Mouse (Mus musculus) forebrain, embryonic 16.5 days (tissue): ENCODE results near the gene Hsd17b14. TPM values are rescaled to one million over a fixed set of nuclear protein-coding genes. Genes with fewer than 3 reads are reported as not detected.

Experiments used
- ATAC-seq: fragments of 200-750 bp; cut with Nextera tagmentation; 2 replicates; pipeline ENCODE4 v1.8.0; 2017; ENCODE audit warnings: mild to moderate bottlenecking, moderate library complexity
- H3K27ac ChIP-seq: fragments of 300-500 bp; sonication (generic); 2 replicates; pipeline ENCODE4 v1.5.1; 2014; ENCODE audit warnings: low read length, control low read depth
- H3K27me3 ChIP-seq: fragments of 300-500 bp; sonication (generic); replicated peaks from 2 replicates; pipeline ENCODE4 v1.6.1; 2014; ENCODE audit warnings: low read length; ENCODE audit not compliant: control insufficient read depth, insufficient read depth
- H3K36me3 ChIP-seq: fragments of 300-500 bp; sonication (generic); 2 replicates; pipeline ENCODE4 v1.6.1; 2014; ENCODE audit not compliant: control insufficient read depth, insufficient read depth
- H3K4me1 ChIP-seq: fragments of 300-500 bp; sonication (generic); replicated peaks from 2 replicates; pipeline ENCODE4 v1.6.1; 2014; ENCODE audit warnings: low read length; ENCODE audit not compliant: control insufficient read depth, insufficient read depth
- H3K4me2 ChIP-seq: fragments of 300-500 bp; sonication (generic); 2 replicates; pipeline ENCODE4 v1.6.1; 2014; ENCODE audit warnings: mild to moderate bottlenecking, low read length, control low read depth
- H3K4me3 ChIP-seq: fragments of 300-500 bp; sonication (generic); replicated peaks from 2 replicates; pipeline ENCODE4 v1.5.1; 2014; ENCODE audit warnings: mild to moderate bottlenecking, low read length, control low read depth
- H3K9ac ChIP-seq: fragments of 300-500 bp; sonication (generic); replicated peaks from 2 replicates; pipeline ENCODE4 v1.6.1; 2014; ENCODE audit warnings: low read depth, low read length, control low read depth
- H3K9me3 ChIP-seq: fragments of 300-500 bp; sonication (generic); 2 replicates; pipeline ENCODE4 v1.6.1; 2016; ENCODE audit warnings: low read length; ENCODE audit not compliant: control insufficient read depth
- WGBS: fragments of 180-500 bp; shearing (Covaris S2); extraction: QIAGEN DNeasy Blood & Tissue Kit; methylation state at CpG from one replicate; pipeline ENCODE4 v1.1.7; 2014; 5-methylcytosine and 5-hydroxymethylcytosine counted together
- polyA plus RNA-seq: library from polyadenylated mRNA; unstranded; fragments of >200 nt; fragmentation: Nextera tagmentation; extraction: Ambion mirVana; gene quantifications from 2 replicates; pipeline ENCODE4 v1.2.1, GENCODE M21; 2015

Hsd17b14 gene
- polyA plus RNA-seq, 1 experiment from 2014 or later: not detected

- Histone ChIP-seq H3K9ac (no peak overlapping the region), H3K27me3 (no peaks in the 10 kb centered on the region)
- ATAC-seq: no peak
These were observed 10.2 kb upstream of the Hsd17b14 start for GRCm38 (mm10) chr7:45544525-45544924.

GRCm38 (mm10) chr7:45549641-45550436 lies 4.9 kb upstream of the Hsd17b14 start:
- no peak for ATAC-seq
- H3K36me3 ChIP-seq: no peaks in the 10 kb centered on the region
- no peak overlapping the region for H3K9ac ChIP-seq
- H3K9me3 ChIP-seq: no peaks in the 10 kb centered on the region
- H3K4me2 ChIP-seq: no peak overlapping the region
- no peak overlapping the region for H3K4me3 ChIP-seq
- whole genome bisulfite sequencing: 88% methylated on average over 16 of the region's 16 CpGs
- no peaks in the 10 kb centered on the region for H3K27me3 ChIP-seq
- H3K27ac ChIP-seq: no peak overlapping the region
- no peaks in the 10 kb centered on the region for H3K4me1 ChIP-seq

More at GRCm38 (mm10) chr7:45544525-45544924, 10.2 kb upstream of the Hsd17b14 start:
- no peaks in the 10 kb centered on the region for H3K36me3 ChIP-seq
- no peak overlapping the region for H3K27ac ChIP-seq
- WGBS: 88% methylated on average over 1 of the region's 1 CpGs
- no peak overlapping the region for H3K4me2 ChIP-seq
- H3K9me3 ChIP-seq: no peaks in the 10 kb centered on the region
- H3K4me3 ChIP-seq: no peak overlapping the region
- no peaks in the 10 kb centered on the region for H3K4me1 ChIP-seq

- Histone ChIP-seq H3K27ac (no peak overlapping the region), H3K4me3 (no peak overlapping the region), H3K9ac (no peak overlapping the region), H3K36me3 (no peaks in the 10 kb centered on the region), H3K4me2 (no peak overlapping the region), H3K9me3 (no peaks in the 10 kb centered on the region), H3K4me1 (no peaks in the 10 kb centered on the region), H3K27me3 (no peaks in the 10 kb centered on the region)
- no peak for ATAC-seq
- 80% methylated on average over 11 of the region's 11 CpGs for WGBS
These were observed 3.7 kb upstream of the Hsd17b14 start for GRCm38 (mm10) chr7:45550821-45551511.

- 85% methylated on average over 8 of the region's 8 CpGs for WGBS
- no peak for ATAC-seq
- Histone ChIP-seq H3K36me3 (no peaks in the 10 kb centered on the region), H3K4me1 (no peaks in the 10 kb centered on the region), H3K27me3 (no peaks in the 10 kb centered on the region), H3K9me3 (no peaks in the 10 kb centered on the region), H3K4me3 (no peak overlapping the region), H3K27ac (no peak overlapping the region), H3K9ac (no peak overlapping the region), H3K4me2 (no peak overlapping the region)
These were observed 3.2 kb upstream of the Hsd17b14 start for GRCm38 (mm10) chr7:45551512-45551883.

GRCm38 (mm10) chr7:45553519-45553918 lies 1.2 kb upstream of the Hsd17b14 start:
- Histone ChIP-seq H3K27ac (no peak overlapping the region), H3K9me3 (no peaks in the 10 kb centered on the region), H3K4me3 (no peak overlapping the region), H3K4me2 (no peak overlapping the region), H3K36me3 (no peaks in the 10 kb centered on the region), H3K4me1 (no peaks in the 10 kb centered on the region), H3K27me3 (no peaks in the 10 kb centered on the region), H3K9ac (no peak overlapping the region)
- WGBS: 68% methylated on average over 8 of the region's 8 CpGs
- ATAC-seq: no peak

GRCm38 (mm10) chr7:45553990-45554389 lies 703 bp upstream of the Hsd17b14 start:
- no peak for ATAC-seq
- Histone ChIP-seq H3K4me3 (no peak overlapping the region), H3K9me3 (no peaks in the 10 kb centered on the region), H3K36me3 (no peaks in the 10 kb centered on the region), H3K4me1 (no peaks in the 10 kb centered on the region), H3K27me3 (no peaks in the 10 kb centered on the region), H3K9ac (no peak overlapping the region), H3K27ac (no peak overlapping the region), H3K4me2 (no peak overlapping the region)
- 98% methylated on average over 2 of the region's 2 CpGs for WGBS

GRCm38 (mm10) chr7:45555787-45556186 lies 1.1 kb downstream of the Hsd17b14 start:
- H3K27me3 ChIP-seq: no peaks in the 10 kb centered on the region
- 29% methylated on average over 8 of the region's 8 CpGs for WGBS
- H3K36me3 ChIP-seq: no peaks in the 10 kb centered on the region
- ATAC-seq: no peak
- H3K4me3 ChIP-seq: no peak overlapping the region
- H3K27ac ChIP-seq: no peak overlapping the region
- H3K4me2 ChIP-seq: no peak overlapping the region
- H3K4me1 ChIP-seq: no peaks in the 10 kb centered on the region
- no peak overlapping the region for H3K9ac ChIP-seq
- H3K9me3 ChIP-seq: no peaks in the 10 kb centered on the region

GRCm38 (mm10) chr7:45558907-45559306 lies 4.2 kb downstream of the Hsd17b14 start:
- H3K27ac ChIP-seq: no peak overlapping the region
- no peak overlapping the region for H3K9ac ChIP-seq
- no peak overlapping the region for H3K4me3 ChIP-seq
- no peaks in the 10 kb centered on the region for H3K4me1 ChIP-seq
- no peak for ATAC-seq
- no peak overlapping the region for H3K4me2 ChIP-seq
- no peaks in the 10 kb centered on the region for H3K27me3 ChIP-seq
- 57% methylated on average over 6 of the region's 6 CpGs for WGBS
- H3K9me3 ChIP-seq: no peaks in the 10 kb centered on the region
- no peaks in the 10 kb centered on the region for H3K36me3 ChIP-seq

- WGBS: 77% methylated on average over 7 of the region's 7 CpGs
These were observed 5.5 kb downstream of the Hsd17b14 start for GRCm38 (mm10) chr7:45560241-45560640.

More at GRCm38 (mm10) chr7:45560241-45560640, 5.5 kb downstream of the Hsd17b14 start:
- Histone ChIP-seq H3K27ac (no peak overlapping the region), H3K4me2 (no peak overlapping the region), H3K9me3 (no peaks in the 10 kb centered on the region), H3K4me1 (no peaks in the 10 kb centered on the region), H3K27me3 (no peaks in the 10 kb centered on the region), H3K9ac (no peak overlapping the region), H3K36me3 (no peaks in the 10 kb centered on the region), H3K4me3 (no peak overlapping the region)
- no peak for ATAC-seq
